Mouse (Mus musculus) kidney, adult 2 months (tissue): ENCODE measurements around the gene Ccdc188.

Experiments
- CTCF ChIP-seq: fragments of 200-500 bp; conservative IDR thresholded peaks from 2 replicates; pipeline ENCODE4 v1.5.1; 2011; ENCODE audit warnings: low read depth, mild to moderate bottlenecking, control low read depth, low read length, moderate library complexity, mixed read lengths; ENCODE audit not compliant: insufficient read depth, insufficient read length
- POLR2A ChIP-seq: fragments of 200-500 bp; IDR thresholded peaks from one replicate; pipeline ENCODE4 v1.6.1; 2011; ENCODE audit warnings: low read depth, low read length, control low read depth

GRCm38 (mm10) chr16:18182766-18183165 lies 34.9 kb upstream of the Ccdc188 start:
- no peak for TF ChIP-seq CTCF
- TF ChIP-seq POLR2A, result no peak
